Mouse (Mus musculus): ENCODE data around the gene Arrb2.

DNA sequence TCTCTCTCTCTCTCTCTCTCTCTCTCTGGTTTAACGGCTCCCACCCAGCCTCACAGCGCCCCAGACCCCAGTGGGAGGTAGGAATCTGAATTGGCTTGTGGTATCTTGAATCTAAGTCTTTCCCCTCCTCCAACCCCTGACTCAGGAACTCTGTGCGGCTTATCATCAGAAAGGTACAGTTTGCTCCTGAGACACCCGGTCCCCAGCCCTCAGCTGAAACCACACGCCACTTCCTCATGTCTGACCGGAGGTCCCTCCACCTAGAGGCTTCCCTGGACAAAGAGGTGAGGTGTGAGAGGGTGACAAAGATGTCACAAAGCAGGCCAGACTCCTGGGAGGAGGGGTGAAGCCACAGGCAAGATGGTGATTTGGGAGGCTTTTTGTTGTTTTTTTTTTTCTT, 5.0 kb downstream of the Arrb2 start:
- no peak for TF ChIP-seq CTCF (IDR thresholded peaks at IDR 0.05; ENCODE audit: low read depth, low read length)
- TF ChIP-seq POLR2A (IDR thresholded peaks at IDR 0.05; ENCODE audit: extremely low read depth, insufficient read depth, low read length), result no peak
